Mouse (Mus musculus) E14TG2a.4 (cell line): ENCODE data around the gene Gm20388.

ENCODE experiments used
- H3K27me3 ChIP-seq: 2 replicates; pipeline ENCODE4 v1.6.1; 2014; ENCODE audit warnings: low read length, control low read depth; ENCODE audit not compliant: insufficient read depth
- H3K36me3 ChIP-seq: 2 replicates; pipeline ENCODE4 v1.6.1; 2014; ENCODE audit warnings: low read length, control low read depth; ENCODE audit not compliant: insufficient read depth
- H3K4me1 ChIP-seq: replicated peaks from 2 replicates; pipeline ENCODE4 v1.6.1; 2014; ENCODE audit warnings: low read depth, low read length, control low read depth
- H3K4me3 ChIP-seq: replicated peaks from 2 replicates; pipeline ENCODE4 v1.5.1; 2014; ENCODE audit warnings: mild to moderate bottlenecking, low read length
- H3K9me3 ChIP-seq: 2 replicates; pipeline ENCODE4 v1.6.1; 2014; ENCODE audit warnings: low read length, control low read depth
- CTCF ChIP-seq: conservative IDR thresholded peaks from 2 replicates; pipeline ENCODE4 v1.5.1; 2014; ENCODE audit warnings: low read length
- NANOG ChIP-seq: IDR thresholded peaks from 2 replicates; pipeline ENCODE4 v1.6.1; 2014; ENCODE audit warnings: borderline replicate concordance, low read length, mixed read lengths
- POU5F1 ChIP-seq: IDR thresholded peaks from 2 replicates; pipeline ENCODE4 v1.6.1; 2014; ENCODE audit warnings: low read length, borderline replicate concordance

Gene Gm20388

GRCm38 (mm10) chr8:121889810-121890785 lies 1979.5 kb downstream of the Gm20388 start:
- TF ChIP-seq CTCF (no peak), NANOG (no peak), POU5F1 (no peak)
- no peak overlapping the region for H3K4me3 ChIP-seq
- peaks cover 83% of the 10 kb centered on the region for H3K4me1 ChIP-seq
- H3K36me3 ChIP-seq = peaks cover 100% of the 10 kb centered on the region
- H3K9me3 ChIP-seq = no peaks in the 10 kb centered on the region
- no peaks in the 10 kb centered on the region for H3K27me3 ChIP-seq

- Histone ChIP-seq H3K27me3 (no peaks in the 10 kb centered on the region), H3K36me3 (peaks cover 100% of the 10 kb centered on the region), H3K4me3 (no peak overlapping the region), H3K9me3 (no peaks in the 10 kb centered on the region), H3K4me1 (peaks cover 81% of the 10 kb centered on the region)
- TF ChIP-seq NANOG (no peak), POU5F1 (no peak), CTCF (no peak)
These were observed 1982.2 kb downstream of the Gm20388 start for GRCm38 (mm10) chr8:121892875-121893274.

DNA sequence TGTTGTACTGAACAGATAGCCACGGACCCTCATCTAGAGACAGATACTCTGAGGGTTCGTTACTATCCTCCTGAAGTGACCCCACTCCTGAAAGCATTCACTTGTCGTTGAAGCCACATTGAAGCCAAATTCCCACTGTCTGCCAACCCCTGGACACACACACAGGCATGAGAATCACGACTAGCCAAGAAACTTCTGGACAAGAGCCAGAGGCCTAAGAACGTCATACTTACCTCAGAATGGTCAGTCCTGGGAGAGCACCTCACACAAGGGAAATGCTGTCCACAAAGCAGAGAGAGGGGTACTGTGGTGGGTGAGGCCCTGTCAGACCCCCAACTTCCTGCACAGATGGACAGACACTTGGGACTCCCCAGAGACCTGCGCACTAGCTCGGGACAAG lies 1985.3 kb downstream of the Gm20388 start:
- TF ChIP-seq NANOG = no peak
- TF ChIP-seq POU5F1 = no peak
- TF ChIP-seq CTCF = no peak
- Histone ChIP-seq H3K36me3 (peaks cover 88% of the 10 kb centered on the region), H3K9me3 (no peaks in the 10 kb centered on the region), H3K4me1 (peaks cover 82% of the 10 kb centered on the region), H3K27me3 (no peaks in the 10 kb centered on the region), H3K4me3 (no peak overlapping the region)

DNA sequence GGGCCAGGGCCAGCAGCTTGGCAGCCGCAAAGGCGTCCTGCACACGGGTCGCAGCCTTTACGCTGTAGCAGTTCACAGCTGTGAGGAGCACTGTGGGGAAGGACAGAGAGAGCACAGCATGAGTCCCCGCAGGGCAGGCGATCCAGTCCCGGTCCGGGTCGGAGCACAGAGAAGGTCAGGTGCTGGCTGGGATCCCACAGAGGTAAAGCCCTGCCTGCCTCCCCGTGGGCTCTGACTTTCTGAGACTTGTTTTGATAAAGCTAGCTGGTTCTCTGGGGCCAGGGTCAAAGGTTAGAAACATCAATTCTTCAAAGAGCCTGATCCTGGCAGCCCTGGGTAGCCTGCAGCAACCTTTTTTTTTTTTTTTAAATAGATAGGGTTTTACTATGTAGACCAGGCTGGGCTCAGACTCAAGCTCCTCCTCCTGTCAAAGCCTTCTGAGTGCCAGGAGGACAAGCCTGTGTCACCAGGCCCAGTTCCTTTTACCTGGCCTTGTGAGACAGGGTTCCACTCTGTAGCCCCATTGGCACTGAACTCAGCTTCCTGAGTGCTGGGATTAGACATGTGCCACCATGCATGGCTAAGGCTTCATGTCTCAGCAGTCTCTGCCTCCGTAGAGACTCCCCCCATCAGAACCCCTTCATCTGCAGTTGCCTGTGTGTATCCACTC lies 1986.0 kb downstream of the Gm20388 start:
- no peaks in the 10 kb centered on the region for H3K27me3 ChIP-seq
- H3K4me3 ChIP-seq = peak overlapping the region; percentile 26; the same call in 1 of the 2 replicates
- TF ChIP-seq CTCF (no peak), NANOG (no peak), POU5F1 (no peak)
- H3K4me1 ChIP-seq = peaks cover 87% of the 10 kb centered on the region
- peaks cover 88% of the 10 kb centered on the region for H3K36me3 ChIP-seq
- H3K9me3 ChIP-seq = no peaks in the 10 kb centered on the region

- TF ChIP-seq CTCF (no peak), POU5F1 (no peak), NANOG (no peak)
- Histone ChIP-seq H3K36me3 (peaks cover 88% of the 10 kb centered on the region), H3K4me3 (peak overlapping the region; percentile 26; the same call in 1 of the 2 replicates), H3K9me3 (no peaks in the 10 kb centered on the region), H3K27me3 (no peaks in the 10 kb centered on the region), H3K4me1 (peaks cover 93% of the 10 kb centered on the region)
These were observed 1986.6 kb downstream of the Gm20388 start for GRCm38 (mm10) chr8:121897205-121897604.

DNA sequence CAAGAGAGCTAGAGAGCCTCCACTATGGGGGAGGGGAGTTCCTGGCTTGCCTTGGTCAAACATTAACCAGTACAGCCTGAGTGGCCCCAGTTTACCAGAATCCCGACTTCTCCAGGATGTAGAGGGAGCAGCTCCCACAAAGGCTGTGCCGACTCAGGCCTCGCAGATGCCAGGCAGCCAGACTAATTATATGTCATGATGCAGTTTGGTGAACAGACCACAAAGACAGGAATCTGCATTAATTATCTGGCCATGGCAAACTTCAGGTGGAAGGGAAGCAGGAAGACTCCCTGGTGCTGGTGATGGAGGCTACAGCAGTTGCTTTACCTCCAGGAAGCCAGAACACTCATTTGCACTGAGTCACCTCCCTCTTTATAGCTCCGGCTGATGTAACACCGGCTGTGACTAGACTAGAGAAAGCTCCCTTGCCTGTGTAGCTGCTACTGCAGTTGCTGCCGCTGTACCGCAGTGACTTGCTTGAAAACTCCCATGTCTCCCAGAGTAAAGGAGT lies 1987.3 kb downstream of the Gm20388 start:
- Histone ChIP-seq H3K27me3 (no peaks in the 10 kb centered on the region), H3K4me3 (peak overlapping the region; percentile 51), H3K36me3 (peaks cover 88% of the 10 kb centered on the region), H3K4me1 (peaks cover 96% of the 10 kb centered on the region), H3K9me3 (no peaks in the 10 kb centered on the region)
- TF ChIP-seq CTCF (no peak), NANOG (no peak), POU5F1 (no peak)

DNA sequence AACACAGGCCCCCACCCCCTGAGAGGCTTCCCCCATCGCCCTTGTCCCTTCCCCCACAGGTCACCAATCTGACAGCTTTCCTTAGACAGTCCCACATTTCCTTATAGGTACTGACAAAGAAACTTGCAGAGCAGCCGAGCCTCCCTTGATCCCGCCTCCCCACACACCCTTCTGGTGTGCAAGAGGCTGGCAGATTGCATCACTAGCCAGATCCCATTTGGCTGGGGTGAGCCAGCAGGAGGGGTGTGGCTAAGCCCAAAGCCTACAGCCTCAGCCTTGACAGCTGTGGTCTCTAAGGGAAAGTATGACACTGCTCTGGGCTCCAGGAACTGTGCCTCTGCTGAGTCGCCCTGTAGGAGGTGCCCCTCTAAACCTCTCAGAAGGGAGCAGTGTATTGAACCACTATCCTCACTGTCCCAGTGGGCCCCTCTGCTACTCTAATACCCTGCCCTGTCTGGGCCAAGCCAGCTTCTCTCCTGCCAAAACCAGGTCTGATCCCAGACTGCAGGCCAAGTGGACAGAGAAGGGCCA lies 1987.8 kb downstream of the Gm20388 start:
- peak overlapping the region; percentile 51 for H3K4me3 ChIP-seq
- H3K4me1 ChIP-seq = peaks cover 97% of the 10 kb centered on the region
- no peaks in the 10 kb centered on the region for H3K9me3 ChIP-seq
- H3K27me3 ChIP-seq = no peaks in the 10 kb centered on the region
- H3K36me3 ChIP-seq = peaks cover 88% of the 10 kb centered on the region
- TF ChIP-seq POU5F1 (no peak), CTCF (no peak), NANOG (no peak)
